Mouse (Mus musculus) hindbrain, postnatal 0 days (tissue): ENCODE measurements at regions not wholly inside any gene's neighbourhood (a gene's known extent, or its start where the extent isn't known, plus 50 kb on each side); places are given as distances from the start of the nearest gene placed in this dataset.

Experiments
- ATAC-seq: fragments of 200-750 bp; cut with Nextera tagmentation; 2 replicates; pipeline ENCODE4 v1.8.0; 2017; ENCODE audit warnings: mild to moderate bottlenecking, moderate TSS enrichment, moderate library complexity
- DNase-seq: peaks from one replicate; pipeline ENCODE4 v3.0.0-alpha.2; 2015; ENCODE audit warnings: low spot score
- H3K27ac ChIP-seq: fragments of 300-500 bp; sonication (generic); 2 replicates; pipeline ENCODE4 v1.5.1; 2014; ENCODE audit warnings: mild to moderate bottlenecking
- H3K27me3 ChIP-seq: fragments of 300-500 bp; sonication (generic); 2 replicates; pipeline ENCODE4 v1.6.1; 2014; ENCODE audit warnings: low read length, mixed read lengths; ENCODE audit not compliant: insufficient read depth
- H3K36me3 ChIP-seq: fragments of 300-500 bp; sonication (generic); 2 replicates; pipeline ENCODE4 v1.6.1; 2014; ENCODE audit warnings: low read length, mixed read lengths; ENCODE audit not compliant: insufficient read depth
- H3K4me1 ChIP-seq: fragments of 300-500 bp; sonication (generic); 2 replicates; pipeline ENCODE4 v1.6.1; 2014; ENCODE audit warnings: antibody characterized with exemption, low read length, mixed read lengths; ENCODE audit not compliant: insufficient read depth
- H3K4me2 ChIP-seq: fragments of 300-500 bp; sonication (generic); 2 replicates; pipeline ENCODE4 v1.6.1; 2014; ENCODE audit warnings: low read depth, mild to moderate bottlenecking, low read length, moderate library complexity, mixed read lengths
- H3K4me3 ChIP-seq: fragments of 300-500 bp; sonication (generic); 2 replicates; pipeline ENCODE4 v1.5.1; 2014; ENCODE audit warnings: low read length
- H3K9ac ChIP-seq: fragments of 300-500 bp; sonication (generic); replicated peaks from 2 replicates; pipeline ENCODE4 v1.6.1; 2014; ENCODE audit warnings: mild to moderate bottlenecking, low read length, moderate library complexity, mixed read lengths
- H3K9me3 ChIP-seq: fragments of 300-500 bp; sonication (generic); 2 replicates; pipeline ENCODE4 v1.6.1; 2016; ENCODE audit warnings: low read length, mixed read lengths
- CTCF ChIP-seq: IDR thresholded peaks from 2 replicates; pipeline ENCODE4 v1.5.1; 2016; ENCODE audit warnings: antibody characterized with exemption, control low read depth, low read depth
- WGBS: fragments of 180-500 bp; shearing (Covaris S2); extraction: QIAGEN DNeasy Blood & Tissue Kit; methylation state at CpG from one replicate; pipeline ENCODE4 v1.1.7; 2014; 5-methylcytosine and 5-hydroxymethylcytosine counted together

DNA sequence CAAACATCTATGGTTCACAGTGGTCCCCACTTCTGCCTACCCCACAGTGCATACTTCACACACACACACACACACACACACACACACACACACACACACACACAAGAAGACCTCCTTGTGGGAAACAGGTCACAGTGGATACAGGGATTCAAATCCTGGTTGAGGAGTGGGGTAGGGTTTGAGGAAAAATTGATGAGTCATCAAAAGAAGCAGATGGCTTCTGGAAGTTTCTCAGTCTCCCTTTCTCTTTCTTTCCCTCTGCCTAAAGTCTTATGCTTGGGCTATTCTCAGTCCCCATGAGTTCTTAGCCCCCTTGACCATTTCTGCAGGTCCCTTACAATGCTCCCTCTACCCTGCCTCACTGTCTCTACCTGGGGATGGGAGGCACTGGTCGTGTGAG is 56.4 kb downstream of the Rassf10 start:
- Histone ChIP-seq H3K9me3 (no peaks in the 10 kb centered on the region), H3K9ac (no peak overlapping the region), H3K36me3 (no peaks in the 10 kb centered on the region), H3K27me3 (no peaks in the 10 kb centered on the region), H3K27ac (no peak overlapping the region), H3K4me3 (no peak overlapping the region), H3K4me2 (no peak overlapping the region), H3K4me1 (no peaks in the 10 kb centered on the region)
- TF ChIP-seq CTCF: no peak
- WGBS: 92% methylated on average over 1 of the region's 1 CpGs
- DNase-seq (no peak), ATAC-seq (no peak)

DNA sequence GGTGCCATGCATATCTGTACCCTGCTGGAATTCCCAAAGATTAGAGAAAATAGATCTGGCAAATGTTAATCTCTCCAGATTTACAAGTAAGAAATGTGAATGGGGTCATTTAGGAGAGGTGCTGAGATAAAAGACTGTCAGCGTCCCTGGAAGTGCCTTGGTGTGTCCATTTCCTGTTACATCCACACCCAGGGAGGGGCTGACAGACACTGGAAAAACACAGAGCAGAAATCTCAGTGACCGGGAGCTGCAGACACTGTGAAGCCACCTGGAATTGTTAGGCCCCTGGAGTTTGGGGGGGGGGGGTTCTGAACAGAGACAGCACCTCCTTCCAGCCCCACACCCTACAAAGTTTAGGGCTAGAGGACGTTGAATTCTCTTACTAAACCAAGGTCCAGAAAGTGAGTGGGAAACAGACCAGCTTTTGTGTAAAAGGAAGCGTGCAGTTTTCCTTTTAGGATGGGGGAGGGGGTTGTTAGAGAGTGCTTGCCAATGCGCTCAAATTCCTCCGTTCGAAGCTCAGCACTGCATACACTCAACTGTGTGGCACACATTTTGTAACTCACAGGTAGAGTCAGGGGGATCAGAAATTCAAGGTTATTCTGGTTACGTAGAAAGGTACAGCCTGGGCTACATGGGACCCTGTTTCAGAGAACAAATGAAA is 63.5 kb downstream of the Rassf10 start:
- 47% methylated on average over 8 of the region's 8 CpGs for WGBS
- H3K4me1 ChIP-seq: no peaks in the 10 kb centered on the region
- DNase-seq: no peak

DNA sequence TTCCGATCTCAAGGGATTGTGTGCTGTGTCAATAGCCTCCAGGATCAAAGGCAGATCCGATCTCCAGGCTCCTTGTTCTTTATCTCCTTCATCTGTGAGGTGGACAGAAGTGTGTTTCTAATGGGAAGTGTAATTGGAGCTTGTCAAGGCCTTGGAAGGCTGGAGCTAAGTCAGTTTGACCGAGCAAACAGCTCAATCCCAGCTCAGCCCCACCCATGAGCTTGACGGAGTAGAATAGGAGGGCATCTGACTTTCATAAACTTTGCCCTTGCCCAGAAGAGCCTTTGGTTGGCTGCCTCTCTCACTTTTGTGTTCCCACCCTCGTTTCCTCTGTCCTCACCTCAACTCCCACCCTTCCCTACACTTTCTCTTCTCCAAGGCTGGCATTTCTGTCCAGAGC is 67.7 kb downstream of the Rassf10 start:
- 65% methylated on average over 5 of the region's 5 CpGs for WGBS

More for the DNA sequence above, 63.5 kb downstream of the Rassf10 start:
- no peak overlapping the region for H3K4me2 ChIP-seq
- no peaks in the 10 kb centered on the region for H3K9me3 ChIP-seq
- H3K36me3 ChIP-seq: no peaks in the 10 kb centered on the region
- H3K27ac ChIP-seq: no peak overlapping the region
- TF ChIP-seq CTCF: no peak
- no peaks in the 10 kb centered on the region for H3K27me3 ChIP-seq
- no peak for ATAC-seq
- no peak overlapping the region for H3K9ac ChIP-seq
- no peak overlapping the region for H3K4me3 ChIP-seq

DNA sequence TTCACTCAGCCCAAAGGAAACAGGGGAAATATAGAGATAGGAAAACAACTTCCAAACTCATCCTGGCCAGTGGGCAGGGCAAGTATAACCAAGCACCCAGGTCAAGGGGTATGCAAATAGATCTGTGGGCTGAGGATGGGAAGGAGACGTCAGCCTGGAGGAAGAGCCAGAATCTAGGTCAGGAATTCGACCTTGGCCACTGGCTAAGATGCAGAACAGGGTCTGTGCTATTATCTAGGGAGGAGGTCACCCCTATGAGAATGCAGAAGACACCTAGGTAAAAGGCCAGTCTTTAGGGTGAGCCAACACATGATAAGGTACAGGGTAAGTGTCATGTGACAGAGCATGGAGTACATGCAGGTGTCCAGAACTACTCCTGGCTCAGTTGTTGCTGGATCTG is 68.8 kb downstream of the Rassf10 start:
- Histone ChIP-seq H3K27ac (no peak overlapping the region), H3K36me3 (no peaks in the 10 kb centered on the region), H3K9me3 (no peaks in the 10 kb centered on the region), H3K9ac (no peak overlapping the region), H3K27me3 (no peaks in the 10 kb centered on the region), H3K4me1 (no peaks in the 10 kb centered on the region), H3K4me3 (no peak overlapping the region), H3K4me2 (no peak overlapping the region)
- WGBS: 40% methylated on average over 2 of the region's 2 CpGs
- TF ChIP-seq CTCF: no peak
- DNase-seq (no peak), ATAC-seq (no peak)

More for the DNA sequence above, 67.7 kb downstream of the Rassf10 start:
- ATAC-seq (no peak), DNase-seq (no peak)
- H3K36me3 ChIP-seq: no peaks in the 10 kb centered on the region
- H3K4me1 ChIP-seq: no peaks in the 10 kb centered on the region
- no peak overlapping the region for H3K27ac ChIP-seq
- no peak overlapping the region for H3K9ac ChIP-seq
- no peaks in the 10 kb centered on the region for H3K27me3 ChIP-seq
- H3K4me3 ChIP-seq: no peak overlapping the region
- TF ChIP-seq CTCF: no peak
- no peak overlapping the region for H3K4me2 ChIP-seq
- no peaks in the 10 kb centered on the region for H3K9me3 ChIP-seq

DNA sequence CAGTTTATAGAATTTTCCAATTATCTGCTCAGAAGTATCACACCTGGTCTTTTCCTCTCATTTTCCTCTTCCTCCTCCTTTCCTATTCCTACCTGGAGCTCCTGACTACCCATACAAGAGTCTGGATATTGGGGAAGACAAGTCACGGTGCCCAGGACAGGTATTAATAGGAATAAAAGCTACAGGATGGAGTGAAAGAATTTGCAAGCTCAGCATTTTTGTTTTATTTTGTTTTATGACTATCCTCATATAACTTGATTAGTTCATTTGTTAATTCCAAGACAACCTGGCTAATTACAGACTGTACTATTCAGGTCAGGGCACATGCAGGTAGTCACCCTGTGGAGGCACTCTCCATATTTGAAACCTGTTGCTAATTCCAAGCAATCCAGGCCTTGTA is 72.0 kb downstream of the Rassf10 start:
- H3K9me3 ChIP-seq: no peaks in the 10 kb centered on the region
- H3K9ac ChIP-seq: no peak overlapping the region
- H3K27me3 ChIP-seq: no peaks in the 10 kb centered on the region
- no peak for TF ChIP-seq CTCF
- no peaks in the 10 kb centered on the region for H3K36me3 ChIP-seq
- DNase-seq (no peak), ATAC-seq (no peak)
- no peak overlapping the region for H3K4me2 ChIP-seq
- no peak overlapping the region for H3K27ac ChIP-seq
- no peaks in the 10 kb centered on the region for H3K4me1 ChIP-seq
- 91% methylated on average over 1 of the region's 1 CpGs for WGBS
- H3K4me3 ChIP-seq: no peak overlapping the region

DNA sequence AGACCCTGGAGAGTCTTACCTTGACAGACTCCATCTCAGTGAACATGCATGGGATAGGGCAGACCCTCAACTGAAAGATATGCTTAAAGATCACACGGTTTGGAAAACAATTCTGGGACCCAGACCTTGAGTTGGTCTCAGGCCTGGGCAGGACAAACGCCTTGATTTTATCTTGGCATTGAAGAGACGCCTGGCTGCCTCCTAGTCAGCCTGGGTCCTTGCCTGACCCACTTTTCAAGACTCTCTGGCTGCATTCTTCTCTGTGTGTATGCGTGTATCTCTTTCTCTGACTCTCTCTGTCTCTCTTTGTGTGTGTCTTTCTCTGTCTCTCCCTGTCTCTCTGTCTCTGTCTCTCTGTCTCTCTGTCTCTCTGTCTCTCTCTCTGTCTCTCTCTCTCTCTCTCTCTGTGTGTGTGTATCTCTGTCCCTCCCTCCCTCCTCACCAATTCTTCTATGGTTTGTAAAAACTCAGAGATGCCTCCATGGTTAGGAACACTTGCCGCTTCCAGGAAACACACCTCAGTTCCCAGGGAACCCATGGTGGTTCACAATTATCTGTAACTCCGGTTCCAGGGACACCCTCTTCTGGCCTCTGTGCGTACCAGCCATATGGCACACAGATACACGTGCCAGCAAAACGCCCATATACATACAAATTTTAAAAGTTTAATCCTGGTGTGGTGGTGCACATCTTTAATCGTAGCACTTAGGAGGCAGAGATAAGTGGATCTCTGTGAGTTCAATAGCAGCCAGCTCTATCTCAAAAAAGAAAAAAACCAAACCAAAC is 72.7 kb downstream of the Rassf10 start:
- Histone ChIP-seq H3K4me2 (no peak overlapping the region), H3K9me3 (no peaks in the 10 kb centered on the region), H3K4me1 (no peaks in the 10 kb centered on the region), H3K4me3 (no peak overlapping the region), H3K27ac (no peak overlapping the region), H3K36me3 (no peaks in the 10 kb centered on the region), H3K27me3 (no peaks in the 10 kb centered on the region), H3K9ac (no peak overlapping the region)
- WGBS: 74% methylated on average over 10 of the region's 10 CpGs
- ATAC-seq: no peak
- no peak for TF ChIP-seq CTCF
- no peak for DNase-seq
